Comparison of ENCODE assay signal across 15 mouse cellular contexts in genomic region chr9:70237561-70237960, GRCm38 (mm10). TPM values are rescaled to one million over a fixed set of nuclear protein-coding genes. Genes with fewer than 3 reads are reported as not detected.
DNase-seq lines count a peak whose midpoint lies in the region; ATAC-seq and TF ChIP-seq lines count a peak whose summit lies in the region.
"Had no signal": no experiment of that assay in that cellular context is flagged by ENCODE, and none has a peak within 500 bp of the region (broad histone marks: within the 10 kb centered on the region; RNA-seq: fewer than 3 reads in every experiment).

No protein-coding gene starts in this region.

- no peak for DNase-seq in intestine, embryonic 14.5 days (ENCODE audit: low spot score)
- peak; percentile 84 for DNase-seq in A20 (ENCODE audit: low read depth, low spot score)
- no peak for DNase-seq in thymus, postnatal 25 days
- DNase-seq in adrenal gland, postnatal 10 days, result no peak
- DNase-seq in cerebellum, postnatal 36 days, result no peak
- DNase-seq: kidney, postnatal 25 days; liver, embryonic 13.5 days; right cerebral cortex, postnatal 14 days had no signal

- H3K27me3 ChIP-seq in intestine, embryonic 14.5 days (replicated peaks; ENCODE audit: control insufficient read depth, insufficient read depth, low read length), result no peaks in the 10 kb centered on the region
- no peaks in the 10 kb centered on the region for H3K27me3 ChIP-seq in intestine, postnatal 0 days (replicated peaks; ENCODE audit: control insufficient read depth, insufficient read depth, low read length)
- H3K27me3 ChIP-seq: hindbrain, embryonic 13.5 days; liver, embryonic 13.5 days; neural tube, embryonic 15.5 days had no signal

- H3K9ac ChIP-seq in intestine, embryonic 14.5 days (ENCODE audit: low read length), result no peak overlapping the region
- H3K9ac ChIP-seq in intestine, postnatal 0 days (ENCODE audit: low read depth, low read length), result no peak overlapping the region
- H3K9ac ChIP-seq: hindbrain, embryonic 13.5 days; liver, embryonic 13.5 days; neural tube, embryonic 15.5 days had no signal

- 0 out of 2 replicates have a peak overlapping the region, but pooled peaks have one; percentile 33 for H3K27ac ChIP-seq in intestine, embryonic 14.5 days (ENCODE audit: low read depth)
- no peak overlapping the region for H3K27ac ChIP-seq in intestine, postnatal 0 days (ENCODE audit: low read depth, low read length)
- H3K27ac ChIP-seq: heart, embryonic 10.5 days; hindbrain, embryonic 13.5 days; liver, embryonic 13.5 days; neural tube, embryonic 15.5 days had no signal

- H3K4me1 ChIP-seq in intestine, embryonic 14.5 days (replicated peaks; ENCODE audit: control insufficient read depth, insufficient read depth, low read length), result peaks cover 35% of the 10 kb centered on the region
- peaks cover 15% of the 10 kb centered on the region; the same call in 1 of the 2 replicates for H3K4me1 ChIP-seq in intestine, postnatal 0 days (replicated peaks; ENCODE audit: control insufficient read depth, insufficient read depth, low read length)
- H3K4me1 ChIP-seq: hindbrain, embryonic 13.5 days had no signal

- WGBS in intestine, embryonic 14.5 days, result 18% methylated on average over 2 of the region's 2 CpGs
- 14% methylated on average over 2 of the region's 2 CpGs for WGBS in intestine, postnatal 0 days

- no peak for TF ChIP-seq CTCF in intestine, postnatal 0 days (IDR thresholded peaks at IDR 0.05; ENCODE audit: low read depth)

- peak overlapping the region; percentile 15; the same call in 1 of the 2 replicates for H3K4me2 ChIP-seq in intestine, embryonic 14.5 days (ENCODE audit: low read length)
- no peak overlapping the region for H3K4me2 ChIP-seq in intestine, postnatal 0 days (replicated peaks; ENCODE audit: low read depth)
- H3K4me2 ChIP-seq: hindbrain, embryonic 13.5 days; liver, embryonic 13.5 days; neural tube, embryonic 15.5 days had no signal

- no peaks in the 10 kb centered on the region for H3K9me3 ChIP-seq in intestine, embryonic 14.5 days (ENCODE audit: control insufficient read depth, low read length)
- no peaks in the 10 kb centered on the region for H3K9me3 ChIP-seq in intestine, postnatal 0 days (ENCODE audit: control insufficient read depth)
- H3K9me3 ChIP-seq: heart, embryonic 10.5 days; hindbrain, embryonic 13.5 days; liver, embryonic 13.5 days; neural tube, embryonic 15.5 days had no signal

- 0 out of 2 replicates have a peak, but pooled peaks have one; percentile 44 for ATAC-seq in intestine, embryonic 14.5 days (replicated peaks; ENCODE audit: low FRiP score, low TSS enrichment, low read depth)
- ATAC-seq in intestine, postnatal 0 days, result no peak
- peak; percentile 80 for ATAC-seq in inflammation-experienced regulatory T-cells, adult 6 months
- ATAC-seq in megakaryocyte progenitor cell, adult 5-6 weeks (replicated peaks; ENCODE audit: poor library complexity), result peak; percentile 68
- ATAC-seq: midbrain, embryonic 16.5 days had no signal

- H3K36me3 ChIP-seq in intestine, embryonic 14.5 days (ENCODE audit: control insufficient read depth, insufficient read depth, low read length), result no peaks in the 10 kb centered on the region
- H3K36me3 ChIP-seq in intestine, postnatal 0 days (ENCODE audit: control insufficient read depth, insufficient read depth), result no peaks in the 10 kb centered on the region
- H3K36me3 ChIP-seq: heart, embryonic 10.5 days; hindbrain, embryonic 13.5 days; liver, embryonic 13.5 days; neural tube, embryonic 15.5 days had no signal

- H3K4me3 ChIP-seq in intestine, embryonic 14.5 days (ENCODE audit: low read depth, low read length), result no peak overlapping the region
- no peak overlapping the region for H3K4me3 ChIP-seq in intestine, postnatal 0 days (ENCODE audit: low read depth, low read length)
- H3K4me3 ChIP-seq: heart, embryonic 10.5 days; hindbrain, embryonic 13.5 days; liver, embryonic 13.5 days; neural tube, embryonic 15.5 days had no signal

RNA-seq across cellular contexts. Expression of gene Myo1e, which starts 30.4 kb away (rescaled TPM):
- polyA plus RNA-seq in intestine, embryonic 14.5 days (2014; fragmentation: Nextera tagmentation; extraction: Ambion mirVana), result 17.0 and 17.4 TPM in 2 replicates
- polyA plus RNA-seq in intestine, postnatal 0 days (2015; fragmentation: Nextera tagmentation; extraction: Ambion mirVana), result 15.2 and 16.2 TPM in 2 replicates
- polyA plus RNA-seq in inflammation-experienced regulatory T-cells, adult 6 months (2017; shearing (Covaris generic)), result 10 to 100 TPM; 25.0 to 41.4 (median 29.7) TPM
- total RNA-seq in megakaryocyte progenitor cell, adult 5-6 weeks (2015), result 0.10 TPM in 1 of 2 replicates, not detected in the other
- 0.03 TPM in 1 of 2 replicates, not detected in the other for total RNA-seq in megakaryocyte progenitor cell, adult 5-6 weeks (2017)
- total RNA-seq in adrenal gland, postnatal 10 days (2021), result 10 to 100 TPM; 17.9 to 19.5 TPM
